Mouse (Mus musculus) left cerebral cortex, adult 9 months (tissue): ENCODE results near the gene Cables2.
A peak's percentile ranks its signal among the peaks of the same experiment; 100 is the strongest.

Experiments
- DNase-seq, 2 experiments: peaks; one replicate each; pipeline ENCODE4 v3.0.0; 2022; ENCODE audit warnings: low spot score in 2 of 2

Cables2 gene

DNA sequence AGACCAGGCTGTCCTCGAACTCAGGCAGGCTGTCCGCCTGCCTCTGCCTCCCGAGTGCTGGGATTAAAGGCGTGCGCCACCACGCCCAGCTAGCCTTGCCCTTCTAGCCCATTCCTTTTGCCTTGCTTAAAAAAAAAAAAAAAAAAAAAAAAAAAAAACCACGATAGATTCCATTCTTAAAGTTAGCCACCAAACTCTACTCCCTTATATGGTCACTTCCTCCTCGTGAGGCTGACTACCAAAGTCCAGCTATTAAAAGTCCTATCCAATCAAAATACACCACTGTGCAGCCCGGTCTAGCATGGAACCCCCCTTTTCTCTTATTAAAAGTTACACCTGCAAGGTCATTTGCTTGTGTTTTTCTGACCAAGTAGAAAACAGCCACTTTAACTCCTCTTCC, 17.6 kb downstream of the Cables2 start:
- DNase-seq = no peak

DNA sequence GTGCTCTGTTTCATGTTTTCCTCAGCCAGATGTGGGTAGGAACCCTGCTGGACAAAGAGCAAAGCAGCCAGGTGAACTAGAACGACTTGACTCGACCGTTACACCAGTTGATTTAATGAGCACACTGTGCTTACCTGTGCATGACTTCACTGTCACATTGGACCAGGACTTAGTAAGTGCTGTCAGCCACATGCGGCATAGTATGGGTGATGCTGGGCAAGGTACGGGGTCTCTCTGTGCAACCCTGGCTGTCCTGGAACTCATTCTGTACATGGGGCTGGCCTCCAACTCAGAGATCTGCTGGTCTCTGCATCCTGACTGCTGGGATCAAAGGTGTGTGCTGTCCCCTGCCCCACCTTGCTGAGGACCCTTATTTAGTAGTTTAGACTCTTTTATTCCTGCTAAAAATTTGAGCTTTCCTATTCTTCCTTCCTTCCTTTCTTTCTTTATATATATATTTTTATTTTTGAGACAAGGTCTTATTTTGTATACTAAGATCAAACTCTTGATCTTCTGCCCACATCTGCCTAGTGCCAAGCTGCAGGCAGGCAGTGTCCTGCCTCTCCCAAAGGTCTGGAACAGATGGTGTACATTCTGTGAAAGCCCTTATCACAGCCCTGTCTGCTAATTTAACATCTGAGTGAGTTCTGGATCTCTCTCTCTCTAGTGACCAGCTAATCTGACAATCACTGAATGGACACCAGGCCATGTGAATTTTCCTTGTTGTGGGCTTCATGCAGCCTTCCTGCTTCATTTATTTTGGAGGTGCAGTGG, 18.7 kb downstream of the Cables2 start:
- DNase-seq = no peak

DNA sequence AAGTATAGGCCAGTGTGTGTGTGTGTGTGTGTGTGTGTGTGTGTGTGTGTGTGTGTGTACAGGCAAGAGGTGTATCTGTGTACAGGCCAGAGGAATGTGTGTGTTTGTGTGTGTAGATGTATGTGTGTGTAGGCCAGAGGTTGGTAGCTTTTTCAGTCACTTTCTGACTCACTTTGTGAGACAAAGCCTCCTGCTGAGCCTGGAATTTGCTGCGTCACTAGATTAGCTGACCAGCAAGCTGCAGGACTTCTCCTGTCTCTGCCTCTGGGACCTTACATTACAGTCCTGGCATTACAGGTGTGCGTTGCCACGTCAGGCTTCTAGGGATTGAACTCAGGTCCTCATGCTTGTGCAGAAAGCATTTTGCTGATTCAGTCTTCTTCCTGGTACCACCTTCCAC, 21.5 kb downstream of the Cables2 start:
- DNase-seq = no peak

- peak in 1 of 2 experiments; percentile 76 for DNase-seq
Observed at GRCm38 (mm10) chr2:180250930-180251611, 22.2 kb downstream of the Cables2 start.

GRCm38 (mm10) chr2:180248947-180249660, 24.2 kb downstream of the Cables2 start:
- DNase-seq = no peak

DNA sequence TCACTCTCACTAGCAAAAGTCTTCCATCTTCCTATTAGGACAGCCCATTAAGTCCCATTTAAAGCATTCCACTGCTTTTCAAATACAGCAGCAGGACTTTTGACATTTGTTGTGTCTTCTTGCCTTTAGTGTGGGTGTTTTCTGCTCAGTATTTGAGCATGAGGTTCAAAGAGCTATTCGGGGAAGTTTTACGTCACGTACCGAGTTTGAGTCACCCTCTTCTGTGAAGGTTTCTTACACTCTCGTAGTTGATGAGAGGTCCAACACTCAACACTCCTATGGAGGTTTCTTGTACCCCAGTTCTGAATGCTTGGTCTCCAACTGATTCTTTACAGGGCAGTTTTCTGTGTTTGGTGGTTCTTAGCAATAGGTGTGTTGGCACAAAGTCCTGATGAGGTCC, 25.4 kb downstream of the Cables2 start:
- DNase-seq = no peak

DNA sequence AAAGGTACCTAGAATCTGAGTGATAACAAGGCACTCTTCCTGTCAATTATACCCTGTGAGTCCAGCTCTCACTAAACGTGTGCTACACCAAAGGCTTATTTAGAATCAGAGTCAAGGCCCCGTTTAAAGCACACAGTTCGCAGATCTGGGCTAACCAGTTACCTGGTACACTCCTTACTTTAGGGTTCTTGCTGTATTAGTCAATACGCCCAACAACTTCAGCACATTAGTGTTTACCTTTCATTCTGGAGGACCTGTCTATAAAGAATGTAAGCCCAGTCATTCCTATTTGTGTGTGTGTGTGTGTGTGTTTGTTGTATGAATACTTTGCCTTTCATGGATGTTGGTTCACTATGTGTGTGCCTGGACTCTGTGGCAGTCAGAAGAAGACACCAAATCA, 30.2 kb downstream of the Cables2 start:
- DNase-seq = no peak

DNA sequence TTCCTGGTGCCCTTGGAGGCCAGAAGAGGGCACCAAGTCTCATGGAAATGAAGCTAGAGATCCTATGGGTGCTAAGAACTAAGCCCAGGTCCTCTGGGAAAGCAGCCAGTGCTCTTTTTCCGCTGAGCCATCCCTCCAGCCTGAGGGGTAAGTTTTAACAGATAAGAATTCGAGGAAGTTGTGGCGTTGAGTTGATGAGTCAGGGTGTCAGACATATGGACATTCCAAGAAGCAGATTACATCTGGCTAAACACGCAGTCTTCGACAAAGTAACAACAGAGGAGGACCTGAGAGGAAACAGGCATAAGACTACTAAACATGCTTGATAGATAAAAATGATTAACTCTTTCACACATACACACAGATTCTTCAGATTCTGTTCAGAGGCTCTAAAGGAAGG, 34.7 kb downstream of the Cables2 start:
- DNase-seq = no peak

- no peak for DNase-seq
Observed at GRCm38 (mm10) chr2:180237601-180238345, 35.5 kb downstream of the Cables2 start.

GRCm38 (mm10) chr2:180236930-180237329, 36.4 kb downstream of the Cables2 start:
- no peak for DNase-seq

- no peak for DNase-seq
Observed at GRCm38 (mm10) chr2:180236500-180236899, 36.8 kb downstream of the Cables2 start.

DNA sequence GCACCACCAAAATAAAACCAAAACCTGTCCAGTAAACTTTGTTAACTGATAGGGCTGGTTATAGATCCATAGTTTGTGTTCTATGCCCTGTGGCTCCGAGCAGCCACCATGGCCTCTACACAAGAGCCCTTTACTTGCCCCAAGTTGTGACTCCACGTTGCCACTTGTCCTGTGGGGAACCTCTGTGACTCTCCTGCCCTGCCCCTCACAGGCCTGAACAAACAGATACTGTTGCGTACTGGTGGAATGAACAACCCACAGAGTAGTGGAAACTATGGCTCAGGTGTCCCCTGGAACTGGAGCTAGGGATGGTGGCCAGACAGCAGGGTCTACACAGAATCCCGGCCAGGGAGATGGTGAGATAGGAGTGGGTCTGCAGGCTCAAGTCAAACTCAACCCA, 37.5 kb downstream of the Cables2 start:
- no peak for DNase-seq

DNA sequence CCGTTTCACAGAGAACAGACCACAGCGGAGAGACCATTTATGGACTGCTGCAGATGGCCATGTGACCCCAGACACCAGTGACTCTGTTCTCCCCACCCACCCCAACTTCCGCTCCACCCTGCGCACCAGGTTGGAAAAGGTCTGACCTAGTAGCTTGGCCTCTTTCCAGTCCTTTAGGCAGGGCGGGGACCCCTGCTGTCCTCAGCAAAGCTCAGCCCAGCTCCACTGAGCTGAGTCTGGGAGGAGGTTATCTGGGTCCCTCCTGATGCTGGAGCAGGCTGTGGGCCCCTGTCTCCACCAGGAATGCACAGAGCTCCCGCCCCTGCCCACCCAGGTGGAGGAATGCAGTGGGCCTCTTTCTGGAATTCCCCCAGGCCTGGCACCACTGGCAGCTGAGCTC, 38.3 kb downstream of the Cables2 start:
- DNase-seq = no peak

DNA sequence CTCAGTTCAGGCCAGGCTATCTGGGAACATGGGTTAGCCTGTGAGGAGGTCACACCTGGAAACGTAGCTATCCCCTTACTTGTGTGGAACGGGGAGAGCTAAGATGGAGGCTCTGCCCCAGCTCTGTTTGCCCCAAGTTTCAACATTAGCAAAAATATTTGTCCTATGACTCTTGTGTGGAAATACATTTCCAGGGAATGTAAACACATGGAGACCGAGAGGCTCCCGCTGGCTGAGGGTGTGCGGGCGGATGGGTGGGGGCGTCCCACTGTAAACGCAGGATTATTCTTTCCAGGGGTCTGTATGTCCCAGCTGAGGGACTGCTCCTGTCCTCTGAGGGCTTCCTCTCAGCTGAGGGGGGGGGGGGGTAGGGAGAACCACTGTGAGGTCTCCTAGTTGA, 38.9 kb downstream of the Cables2 start:
- no peak for DNase-seq

DNA sequence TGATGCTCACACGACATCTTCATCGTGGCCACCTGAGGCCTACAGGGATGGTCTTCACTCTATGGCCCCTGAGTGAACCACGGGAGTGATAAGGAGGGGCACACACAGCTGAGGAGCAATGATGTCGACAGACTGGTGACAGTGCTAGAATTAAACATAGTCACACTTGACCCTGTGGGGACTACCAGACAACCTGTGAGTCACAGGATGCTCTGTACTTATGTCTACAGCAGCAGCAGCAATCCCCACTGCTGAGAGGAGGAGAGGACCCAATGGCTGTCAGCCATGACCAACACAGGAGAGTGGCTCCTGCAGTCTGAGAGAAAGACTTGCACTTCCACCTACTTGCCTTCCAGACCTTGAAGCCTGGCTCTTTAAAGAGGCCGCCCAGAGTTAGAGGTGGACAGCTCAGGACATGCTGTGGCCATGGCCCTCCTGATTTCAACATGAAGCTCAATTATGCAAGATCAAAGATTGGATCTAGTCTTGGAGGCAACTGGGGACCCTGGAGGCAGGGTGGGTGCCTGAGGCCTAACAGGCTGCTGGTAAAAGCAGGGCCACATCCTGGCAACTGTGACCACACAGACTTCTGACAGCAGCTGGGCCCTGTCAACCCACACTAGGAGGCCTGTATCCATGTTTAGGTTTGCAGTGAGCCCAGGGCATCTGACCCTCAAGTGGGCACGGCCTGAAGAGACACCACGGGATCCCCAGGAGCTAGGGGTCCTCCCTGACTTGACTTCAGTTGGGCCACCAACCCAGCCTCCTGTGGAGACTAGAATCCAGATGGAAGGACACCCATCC, 40.0 kb downstream of the Cables2 start:
- DNase-seq = no peak

- no peak for DNase-seq
Observed at GRCm38 (mm10) chr2:180230482-180230881, 42.8 kb downstream of the Cables2 start.

DNA sequence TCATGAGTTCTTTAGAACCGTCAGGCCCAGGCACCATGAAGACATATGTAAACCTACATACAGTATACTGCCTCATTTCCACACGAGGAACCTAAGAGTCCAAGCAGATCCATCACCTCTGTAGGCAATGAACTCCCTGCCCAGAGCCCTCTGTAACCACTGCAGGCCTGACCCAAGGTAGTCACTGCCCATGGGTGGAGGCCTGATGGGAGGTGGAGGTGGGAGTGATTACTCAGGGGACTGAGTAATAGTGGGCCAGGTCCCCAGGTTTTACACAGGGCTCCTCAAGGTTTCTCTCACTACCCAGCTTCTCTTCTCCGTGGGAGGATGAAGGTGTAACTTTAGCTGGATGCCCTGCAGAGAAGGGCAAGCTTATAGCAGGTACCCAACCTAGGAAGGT, 44.2 kb downstream of the Cables2 start:
- DNase-seq = no peak

DNA sequence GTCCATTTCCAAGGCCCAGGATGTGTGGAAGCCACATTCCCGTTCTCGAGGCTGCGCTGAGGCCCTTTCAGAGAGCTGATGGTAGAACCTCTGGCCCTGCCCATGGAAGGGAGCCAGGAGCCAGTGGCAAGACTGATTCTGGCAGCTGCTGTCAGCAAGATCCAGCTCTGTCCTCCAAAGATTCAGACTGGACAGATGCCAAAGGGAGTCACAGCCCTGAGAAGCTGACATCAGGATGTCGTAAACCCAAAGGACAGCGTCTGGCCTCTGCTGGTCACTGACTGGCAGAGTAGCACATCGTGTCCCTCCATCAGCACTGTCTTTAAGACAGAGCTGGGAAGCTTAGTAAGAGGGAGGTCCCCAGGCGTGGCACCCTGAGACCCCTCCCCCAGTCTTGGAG, 44.7 kb downstream of the Cables2 start:
- no peak for DNase-seq

GRCm38 (mm10) chr2:180228060-180228458, 45.2 kb downstream of the Cables2 start:
- DNase-seq = no peak

GRCm38 (mm10) chr2:180227262-180228059, 45.8 kb downstream of the Cables2 start:
- DNase-seq = no peak
